Mouse (Mus musculus): ENCODE measurements around the gene Nav2.

GRCm38 (mm10) chr7:49297148-49297547 is 388.6 kb downstream of the Nav2 start:
- TF ChIP-seq CTCF (IDR thresholded peaks at IDR 0.05): no peak
- no peak for TF ChIP-seq POLR2A (IDR thresholded peaks at IDR 0.05; ENCODE audit: insufficient read depth, low read depth, low read length)

All from heart, adult 2 months (tissue).